Mouse (Mus musculus): ENCODE data around the gene Rnf182.

DNA sequence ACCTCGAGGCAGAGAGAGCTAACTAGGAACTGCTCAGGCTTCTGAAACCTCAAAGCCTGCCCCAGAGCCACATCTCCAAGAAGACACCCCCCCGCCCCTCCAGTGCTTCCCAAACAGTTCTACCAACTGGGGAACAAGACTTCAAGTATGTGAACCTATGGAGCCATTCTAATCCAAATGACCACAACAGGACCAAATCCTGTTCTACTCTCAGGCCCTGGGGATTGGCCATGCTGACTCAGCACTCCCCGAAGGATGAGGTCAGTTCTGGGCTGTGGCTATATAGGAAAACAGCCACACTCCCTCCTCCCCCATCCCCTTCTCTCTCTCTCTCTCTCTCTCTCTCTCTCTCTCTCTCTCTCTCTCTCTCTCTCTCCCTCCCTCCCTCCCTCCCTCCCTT is 28.5 kb upstream of the Rnf182 start:
- TF ChIP-seq CTCF (IDR thresholded peaks at IDR 0.05; ENCODE audit: borderline replicate concordance, control insufficient read depth, extremely low read depth, insufficient read depth, low read length, poor library complexity) = no peak
- TF ChIP-seq POLR2A (IDR thresholded peaks at IDR 0.05; ENCODE audit: control insufficient read depth, extremely low read depth, insufficient read depth, low read length, poor library complexity) = no peak
